Mouse (Mus musculus) left cerebral cortex, adult 8-10 months (tissue): ENCODE results near the gene Gls. TPM values are rescaled to one million over a fixed set of nuclear protein-coding genes. Genes with fewer than 3 reads are reported as not detected.

ENCODE experiments used
- DNase-seq, 2 experiments: peaks; one replicate each; pipeline ENCODE4 v3.0.0; 2022; ENCODE audit warnings: low spot score in 2 of 2
- total RNA-seq, 4 experiments: library from RNA; stranded (reverse); gene quantifications; 2 replicates each; pipeline ENCODE4 v1.2.4; 2022

Gls gene
- total RNA-seq, 4 experiments from 2014 or later, result 305 to 350 (median 337) TPM

GRCm38 (mm10) chr1:52158490-52159381 lies 74.3 kb downstream of the Gls start:
- DNase-seq, result peak in 1 of 2 experiments; percentile 70

- no peak for DNase-seq
These were observed 75.0 kb downstream of the Gls start for GRCm38 (mm10) chr1:52158040-52158439.

- no peak for DNase-seq
These were observed 76.7 kb downstream of the Gls start for GRCm38 (mm10) chr1:52156351-52156750.

GRCm38 (mm10) chr1:52154890-52155289 lies 78.1 kb downstream of the Gls start:
- no peak for DNase-seq

GRCm38 (mm10) chr1:52152936-52153335 lies 80.1 kb downstream of the Gls start:
- DNase-seq, result no peak

GRCm38 (mm10) chr1:52152369-52152768 lies 80.7 kb downstream of the Gls start:
- no peak for DNase-seq

- DNase-seq, result no peak
These were observed 81.9 kb downstream of the Gls start for GRCm38 (mm10) chr1:52151166-52151565.

- no peak for DNase-seq
These were observed 82.4 kb downstream of the Gls start for GRCm38 (mm10) chr1:52150676-52151075.

GRCm38 (mm10) chr1:52149934-52150346 lies 83.1 kb downstream of the Gls start:
- DNase-seq, result peak in 1 of 2 experiments; percentile 69

- DNase-seq, result no peak
These were observed 84.3 kb downstream of the Gls start for GRCm38 (mm10) chr1:52148696-52149095.

GRCm38 (mm10) chr1:52148178-52148577 lies 84.9 kb downstream of the Gls start:
- DNase-seq, result no peak

- no peak for DNase-seq
These were observed 85.6 kb downstream of the Gls start for GRCm38 (mm10) chr1:52147431-52147830.

GRCm38 (mm10) chr1:52146214-52146970 lies 86.6 kb downstream of the Gls start:
- peak in 1 of 2 experiments; percentile 43 for DNase-seq

GRCm38 (mm10) chr1:52144907-52145306 lies 88.1 kb downstream of the Gls start:
- DNase-seq, result no peak

- no peak for DNase-seq
These were observed 89.4 kb downstream of the Gls start for GRCm38 (mm10) chr1:52143596-52144156.

GRCm38 (mm10) chr1:52143191-52143590 lies 89.8 kb downstream of the Gls start:
- no peak for DNase-seq

GRCm38 (mm10) chr1:52142117-52142516 lies 90.9 kb downstream of the Gls start:
- DNase-seq, result no peak

- no peak for DNase-seq
These were observed 91.5 kb downstream of the Gls start for GRCm38 (mm10) chr1:52141482-52141881.

- DNase-seq, result no peak
These were observed 92.5 kb downstream of the Gls start for GRCm38 (mm10) chr1:52140534-52140933.

- DNase-seq, result no peak
These were observed 95.7 kb downstream of the Gls start for GRCm38 (mm10) chr1:52137292-52137691.

GRCm38 (mm10) chr1:52133254-52133653 lies 99.8 kb downstream of the Gls start:
- no peak for DNase-seq

GRCm38 (mm10) chr1:52131787-52132377 lies 101.2 kb downstream of the Gls start:
- peak in 1 of 2 experiments; percentile 33 for DNase-seq
